ENCODE assay signal across 8 mouse cellular contexts in the genomic region with DNA sequence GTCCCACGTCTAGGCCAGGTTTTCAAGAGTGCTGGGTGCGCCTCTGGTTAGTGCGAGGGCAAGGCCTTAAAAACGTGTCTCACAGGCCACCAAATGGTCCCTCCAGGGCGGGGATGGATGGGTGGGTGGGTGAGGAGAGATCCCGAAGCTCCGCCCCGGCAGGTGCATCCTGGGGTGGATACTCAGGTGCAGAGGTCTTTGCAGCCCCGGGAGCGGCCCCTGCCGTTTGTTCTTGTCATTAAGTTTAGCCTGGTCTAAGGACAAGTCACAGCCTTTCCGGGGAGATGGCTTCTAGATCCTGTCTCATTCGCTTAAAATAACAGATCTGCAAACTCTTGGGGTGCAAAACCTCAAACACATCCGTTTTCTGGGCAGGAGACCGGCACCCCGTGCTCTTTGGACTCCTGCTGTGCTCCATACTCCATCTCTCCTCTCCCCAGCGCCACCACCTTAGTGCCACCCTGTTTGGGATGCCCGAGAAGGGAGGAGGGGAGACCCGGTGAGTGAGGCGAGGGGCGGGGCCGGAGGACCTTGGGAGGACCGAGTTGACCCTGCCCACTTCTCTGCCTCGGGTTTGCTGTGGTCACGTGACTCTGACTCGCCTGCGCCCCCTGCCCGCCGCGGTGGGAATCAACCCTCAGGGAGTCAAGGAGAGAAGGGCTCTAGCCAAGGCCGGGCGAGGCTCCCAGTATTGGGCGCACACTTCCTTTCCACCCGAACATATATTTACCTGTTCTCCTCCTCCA. TPM values are rescaled to one million over a fixed set of nuclear protein-coding genes. Genes with fewer than 3 reads are reported as not detected.
DNase-seq lines count a peak whose midpoint lies in the region; ATAC-seq lines count a peak whose summit lies in the region.

No protein-coding gene starts in this region.

- no peaks in the 10 kb centered on the region for H3K36me3 ChIP-seq in midbrain, embryonic 10.5 days
- H3K36me3 ChIP-seq in midbrain, embryonic 15.5 days (replicated peaks), result no peaks in the 10 kb centered on the region
- H3K36me3 ChIP-seq in intestine, embryonic 16.5 days (ENCODE audit: control insufficient read depth, insufficient read depth, low read length), result no peaks in the 10 kb centered on the region
- no peaks in the 10 kb centered on the region for H3K36me3 ChIP-seq in liver, embryonic 16.5 days (ENCODE audit: control insufficient read depth, insufficient read depth)

- 2% methylated on average over 34 of the region's 34 CpGs for WGBS in midbrain, embryonic 10.5 days
- 2% methylated on average over 34 of the region's 34 CpGs for WGBS in midbrain, embryonic 15.5 days
- 4% methylated on average over 33 of the region's 34 CpGs for WGBS in intestine, embryonic 16.5 days
- WGBS in liver, embryonic 16.5 days (ENCODE audit: insufficient replicate concordance), result 2% methylated on average over 34 of the region's 34 CpGs

- H3K27me3 ChIP-seq in midbrain, embryonic 10.5 days (ENCODE audit: low read depth, poor library complexity, severe bottlenecking), result peaks cover 100% of the 10 kb centered on the region
- peaks cover 76% of the 10 kb centered on the region for H3K27me3 ChIP-seq in midbrain, embryonic 15.5 days (replicated peaks)
- H3K27me3 ChIP-seq in intestine, embryonic 16.5 days (replicated peaks; ENCODE audit: control insufficient read depth, insufficient read depth, low read length), result peaks cover 78% of the 10 kb centered on the region
- peaks cover 75% of the 10 kb centered on the region for H3K27me3 ChIP-seq in liver, embryonic 16.5 days (ENCODE audit: control insufficient read depth, insufficient read depth, low read depth, low read length)

- no peak overlapping the region for H3K4me2 ChIP-seq in midbrain, embryonic 15.5 days
- H3K4me2 ChIP-seq in intestine, embryonic 16.5 days (ENCODE audit: low read depth, low read length), result peak overlapping the region; percentile 53
- H3K4me2 ChIP-seq in liver, embryonic 16.5 days (ENCODE audit: low read depth, low read length), result 0 out of 2 replicates have a peak overlapping the region, but pooled peaks have one; percentile 8

- DNase-seq in midbrain, embryonic 10.5 days (ENCODE audit: low spot score), result peak; percentile 94
- DNase-seq in cerebellum, postnatal 25 days, result peak; percentile 63 to 73
- DNase-seq in ovary, postnatal 14 days (ENCODE audit: low spot score), result peak; percentile 76
- DNase-seq in urinary bladder, postnatal 10 days (ENCODE audit: low spot score), result peak; percentile 60

- no peak for ATAC-seq in midbrain, embryonic 15.5 days (replicated peaks)
- peak; percentile 79 for ATAC-seq in granulocyte monocyte progenitor cell, adult 5-6 weeks (replicated peaks; ENCODE audit: poor library complexity, severe bottlenecking)
- ATAC-seq in intestine, embryonic 16.5 days, result peak; percentile 72
- no peak for ATAC-seq in liver, embryonic 16.5 days (ENCODE audit: low read depth)

- H3K4me3 ChIP-seq in midbrain, embryonic 10.5 days, result peak overlapping the region; percentile 21; the same call in 1 of the 2 replicates
- H3K4me3 ChIP-seq in midbrain, embryonic 15.5 days, result no peak overlapping the region
- H3K4me3 ChIP-seq in intestine, embryonic 16.5 days (ENCODE audit: low read length), result peak overlapping the region; percentile 32
- H3K4me3 ChIP-seq in liver, embryonic 16.5 days (ENCODE audit: low read depth, low read length), result peak overlapping the region; percentile 5; the same call in 1 of the 2 replicates

- H3K9ac ChIP-seq in midbrain, embryonic 15.5 days, result no peak overlapping the region
- H3K9ac ChIP-seq in intestine, embryonic 16.5 days (ENCODE audit: low read depth, low read length), result no peak overlapping the region
- no peak overlapping the region for H3K9ac ChIP-seq in liver, embryonic 16.5 days (ENCODE audit: low read depth, low read length)

- H3K4me1 ChIP-seq in midbrain, embryonic 10.5 days, result peaks cover 53% of the 10 kb centered on the region
- peaks cover 31% of the 10 kb centered on the region for H3K4me1 ChIP-seq in midbrain, embryonic 15.5 days
- H3K4me1 ChIP-seq in intestine, embryonic 16.5 days (ENCODE audit: control insufficient read depth, insufficient read depth, low read length), result peaks cover 11% of the 10 kb centered on the region
- peaks cover 2% of the 10 kb centered on the region; the same call in 1 of the 2 replicates for H3K4me1 ChIP-seq in liver, embryonic 16.5 days (ENCODE audit: control insufficient read depth, low read depth, low read length)

- H3K27ac ChIP-seq in midbrain, embryonic 10.5 days (replicated peaks), result no peak overlapping the region
- H3K27ac ChIP-seq in midbrain, embryonic 15.5 days, result no peak overlapping the region
- H3K27ac ChIP-seq in intestine, embryonic 16.5 days (ENCODE audit: low read length), result no peak overlapping the region
- H3K27ac ChIP-seq in liver, embryonic 16.5 days (ENCODE audit: low read length), result no peak overlapping the region

- H3K9me3 ChIP-seq in midbrain, embryonic 10.5 days (replicated peaks), result no peaks in the 10 kb centered on the region
- H3K9me3 ChIP-seq in midbrain, embryonic 15.5 days, result no peaks in the 10 kb centered on the region
- H3K9me3 ChIP-seq in intestine, embryonic 16.5 days (ENCODE audit: control insufficient read depth, low read length), result no peaks in the 10 kb centered on the region
- H3K9me3 ChIP-seq in liver, embryonic 16.5 days (replicated peaks; ENCODE audit: control insufficient read depth, low read length), result no peaks in the 10 kb centered on the region

RNA-seq across cellular contexts. Expression of a gene that starts 9.2 kb away (rescaled TPM):
- polyA plus RNA-seq in midbrain, embryonic 10.5 days (2016; fragmentation: Nextera tagmentation; extraction: Ambion mirVana), result 3.6 and 4.6 TPM in 2 replicates
- 18.4 and 23.8 TPM in 2 replicates for polyA plus RNA-seq in midbrain, embryonic 15.5 days (2015; fragmentation: Nextera tagmentation; extraction: Ambion mirVana)
- total RNA-seq in granulocyte monocyte progenitor cell, adult 5-6 weeks (2014; fragmentation: Nextera tagmentation), result 1.2 TPM in 1 of 2 replicates, not detected in the other
- total RNA-seq in granulocyte monocyte progenitor cell, adult 5-6 weeks (2017), result 0.47 and 2.7 TPM in 2 replicates
- 0.07 and 0.09 TPM in 2 replicates for polyA plus RNA-seq in intestine, embryonic 16.5 days (2015; fragmentation: Nextera tagmentation; extraction: Ambion mirVana)
- 0.27 and 0.42 TPM in 2 replicates for polyA plus RNA-seq in liver, embryonic 16.5 days (2015; fragmentation: Nextera tagmentation; extraction: Ambion mirVana)

Comparison
In these comparisons a context has a peak if more than half of its experiments do, and no peak if none do; other contexts are left out.
1. ATAC-seq: peak in granulocyte monocyte progenitor cell, adult 5-6 weeks (single experiment) and intestine, embryonic 16.5 days (single experiment); none in midbrain, embryonic 15.5 days (single experiment) and liver, embryonic 16.5 days (single experiment).
2. Peak in every context shown above with its lines, with median percentiles within 50 percentile points of each other: DNase-seq.